Mouse (Mus musculus): ENCODE results near the gene Bdh1. TPM values are rescaled to one million over a fixed set of nuclear protein-coding genes. Genes with fewer than 3 reads are reported as not detected.

Gene Bdh1
- polyA plus RNA-seq, 1 experiment = 186 TPM

- 93% methylated on average over 5 of the region's 5 CpGs for WGBS
- no peak overlapping the region for H3K4me3 ChIP-seq (replicated peaks; ENCODE audit: insufficient read depth, low read depth, low read length)
- TF ChIP-seq CTCF (IDR thresholded peaks at IDR 0.05; ENCODE audit: borderline replicate concordance, insufficient read depth, low read depth, low read length) (no peak), POLR2A (IDR thresholded peaks at IDR 0.05; ENCODE audit: borderline replicate concordance, insufficient read depth, low read length) (no peak)
These were observed 49.9 kb downstream of the Bdh1 start for GRCm38 (mm10) chr16:31471994-31472393.

GRCm38 (mm10) chr16:31473226-31473625 is 51.1 kb downstream of the Bdh1 start:
- TF ChIP-seq POLR2A (IDR thresholded peaks at IDR 0.05; ENCODE audit: borderline replicate concordance, insufficient read depth, low read length) (no peak), CTCF (IDR thresholded peaks at IDR 0.05; ENCODE audit: borderline replicate concordance, insufficient read depth, low read depth, low read length) (no peak)
- no peak overlapping the region for H3K4me3 ChIP-seq (replicated peaks; ENCODE audit: insufficient read depth, low read depth, low read length)
- H3K4me1 ChIP-seq (ENCODE audit: control insufficient read depth, insufficient read depth, low read length) = peaks cover 32% of the 10 kb centered on the region
- H3K27me3 ChIP-seq (ENCODE audit: control insufficient read depth, insufficient read depth, low read length) = no peaks in the 10 kb centered on the region
- WGBS = 100% methylated on average over 1 of the region's 1 CpGs
- no peak overlapping the region for H3K27ac ChIP-seq (ENCODE audit: insufficient read depth, low read length)
- no peak for DNase-seq

More at GRCm38 (mm10) chr16:31471994-31472393, 49.9 kb downstream of the Bdh1 start:
- Histone ChIP-seq H3K4me1 (ENCODE audit: control insufficient read depth, insufficient read depth, low read length) (peaks cover 20% of the 10 kb centered on the region), H3K27ac (ENCODE audit: insufficient read depth, low read length) (no peak overlapping the region), H3K27me3 (ENCODE audit: control insufficient read depth, insufficient read depth, low read length) (no peaks in the 10 kb centered on the region)
- no peak for DNase-seq

- WGBS = 10% methylated on average over 9 of the region's 9 CpGs
- peak; percentile 82 to 88 for DNase-seq
These were observed 53.3 kb downstream of the Bdh1 start for GRCm38 (mm10) chr16:31475123-31475968.

GRCm38 (mm10) chr16:31476872-31477603 is 55.0 kb downstream of the Bdh1 start:
- DNase-seq = peak; percentile 63 to 82
- Histone ChIP-seq H3K27me3 (ENCODE audit: control insufficient read depth, insufficient read depth, low read length) (no peaks in the 10 kb centered on the region), H3K4me1 (ENCODE audit: control insufficient read depth, insufficient read depth, low read length) (peaks cover 34% of the 10 kb centered on the region), H3K27ac (ENCODE audit: insufficient read depth, low read length) (peak overlapping the region; percentile 91), H3K4me3 (replicated peaks; ENCODE audit: insufficient read depth, low read depth, low read length) (no peak overlapping the region)
- WGBS = 19% methylated on average over 7 of the region's 7 CpGs
- no peak for TF ChIP-seq CTCF (IDR thresholded peaks at IDR 0.05; ENCODE audit: borderline replicate concordance, insufficient read depth, low read depth, low read length)
- TF ChIP-seq POLR2A (IDR thresholded peaks at IDR 0.05; ENCODE audit: borderline replicate concordance, insufficient read depth, low read length) = no peak

More at GRCm38 (mm10) chr16:31475123-31475968, 53.3 kb downstream of the Bdh1 start:
- peak overlapping the region; percentile 67 for H3K27ac ChIP-seq (ENCODE audit: insufficient read depth, low read length)
- H3K4me1 ChIP-seq (ENCODE audit: control insufficient read depth, insufficient read depth, low read length) = peaks cover 34% of the 10 kb centered on the region
- TF ChIP-seq CTCF (IDR thresholded peaks at IDR 0.05; ENCODE audit: borderline replicate concordance, insufficient read depth, low read depth, low read length) (no peak), POLR2A (IDR thresholded peaks at IDR 0.05; ENCODE audit: borderline replicate concordance, insufficient read depth, low read length) (peak; percentile 16; the same call in 1 of the 2 replicates)
- no peaks in the 10 kb centered on the region for H3K27me3 ChIP-seq (ENCODE audit: control insufficient read depth, insufficient read depth, low read length)
- H3K4me3 ChIP-seq (replicated peaks; ENCODE audit: insufficient read depth, low read depth, low read length) = no peak overlapping the region

GRCm38 (mm10) chr16:31485336-31485735 is 63.3 kb downstream of the Bdh1 start:
- H3K4me3 ChIP-seq (replicated peaks; ENCODE audit: insufficient read depth, low read depth, low read length) = no peak overlapping the region
- no peak overlapping the region for H3K27ac ChIP-seq (ENCODE audit: insufficient read depth, low read length)
- TF ChIP-seq POLR2A (IDR thresholded peaks at IDR 0.05; ENCODE audit: borderline replicate concordance, insufficient read depth, low read length) (no peak), CTCF (IDR thresholded peaks at IDR 0.05; ENCODE audit: borderline replicate concordance, insufficient read depth, low read depth, low read length) (no peak)
- H3K27me3 ChIP-seq (ENCODE audit: control insufficient read depth, insufficient read depth, low read length) = no peaks in the 10 kb centered on the region
- 85% methylated on average over 5 of the region's 5 CpGs for WGBS
- DNase-seq = peak in 1 of 2 experiments; percentile 8
- H3K4me1 ChIP-seq (ENCODE audit: control insufficient read depth, insufficient read depth, low read length) = no peaks in the 10 kb centered on the region

- DNase-seq = no peak
- Histone ChIP-seq H3K4me3 (replicated peaks; ENCODE audit: insufficient read depth, low read depth, low read length) (no peak overlapping the region), H3K4me1 (ENCODE audit: control insufficient read depth, insufficient read depth, low read length) (peaks cover 6% of the 10 kb centered on the region), H3K27ac (ENCODE audit: insufficient read depth, low read length) (no peak overlapping the region), H3K27me3 (ENCODE audit: control insufficient read depth, insufficient read depth, low read length) (no peaks in the 10 kb centered on the region)
- TF ChIP-seq CTCF (IDR thresholded peaks at IDR 0.05; ENCODE audit: borderline replicate concordance, insufficient read depth, low read depth, low read length) (no peak), POLR2A (IDR thresholded peaks at IDR 0.05; ENCODE audit: borderline replicate concordance, insufficient read depth, low read length) (no peak)
- 89% methylated on average over 3 of the region's 3 CpGs for WGBS
These were observed 65.2 kb downstream of the Bdh1 start for GRCm38 (mm10) chr16:31487266-31487665.

GRCm38 (mm10) chr16:31489096-31489495 is 67.0 kb downstream of the Bdh1 start:
- no peak overlapping the region for H3K27ac ChIP-seq (ENCODE audit: insufficient read depth, low read length)
- WGBS = 66% methylated on average over 3 of the region's 3 CpGs
- no peak for DNase-seq

More at GRCm38 (mm10) chr16:31489096-31489495, 67.0 kb downstream of the Bdh1 start:
- H3K27me3 ChIP-seq (ENCODE audit: control insufficient read depth, insufficient read depth, low read length) = no peaks in the 10 kb centered on the region
- peaks cover 23% of the 10 kb centered on the region for H3K4me1 ChIP-seq (ENCODE audit: control insufficient read depth, insufficient read depth, low read length)
- TF ChIP-seq POLR2A (IDR thresholded peaks at IDR 0.05; ENCODE audit: borderline replicate concordance, insufficient read depth, low read length) = no peak
- no peak for TF ChIP-seq CTCF (IDR thresholded peaks at IDR 0.05; ENCODE audit: borderline replicate concordance, insufficient read depth, low read depth, low read length)
- no peak overlapping the region for H3K4me3 ChIP-seq (replicated peaks; ENCODE audit: insufficient read depth, low read depth, low read length)

Measured in cerebellum, adult 2 months (tissue).